Mouse (Mus musculus) embryonic facial prominence, embryonic 10.5 days (tissue): ENCODE results near the gene Gigyf1. TPM values are rescaled to one million over a fixed set of nuclear protein-coding genes. Genes with fewer than 3 reads are reported as not detected.

Experiments
- DNase-seq: peaks from one replicate; pipeline ENCODE4 v3.0.0-alpha.2; 2017; ENCODE audit warnings: low spot score
- H3K27ac ChIP-seq: fragments of 300-500 bp; sonication (generic); replicated peaks from 2 replicates; pipeline ENCODE4 v1.5.1; 2016; ENCODE audit warnings: mild to moderate bottlenecking
- H3K27me3 ChIP-seq: fragments of 300-500 bp; sonication (generic); replicated peaks from 2 replicates; pipeline ENCODE4 v1.6.1; 2016; ENCODE audit warnings: low read depth, mild to moderate bottlenecking; ENCODE audit not compliant: poor library complexity, severe bottlenecking
- H3K36me3 ChIP-seq: fragments of 300-500 bp; sonication (generic); replicated peaks from 2 replicates; pipeline ENCODE4 v1.6.1; 2016; ENCODE audit warnings: mild to moderate bottlenecking, moderate library complexity
- H3K4me1 ChIP-seq: fragments of 300-500 bp; sonication (generic); 2 replicates; pipeline ENCODE4 v1.6.1; 2016
- H3K4me3 ChIP-seq: fragments of 300-500 bp; sonication (generic); 2 replicates; pipeline ENCODE4 v1.5.1; 2016; ENCODE audit warnings: mild to moderate bottlenecking, moderate library complexity
- H3K9me3 ChIP-seq: fragments of 300-500 bp; sonication (generic); 2 replicates; pipeline ENCODE4 v1.6.1; 2016; ENCODE audit warnings: mild to moderate bottlenecking
- WGBS: fragments of 180-500 bp; shearing (Covaris S2); methylation state at CpG from one replicate; pipeline ENCODE4 v1.1.7; 2016; 5-methylcytosine and 5-hydroxymethylcytosine counted together
- microRNA-seq: library from miRNA; unstranded; fragments of <30 nt; microRNA quantifications from one replicate; pipeline ENCODE4, GENCODE M21; 2017
- polyA plus RNA-seq: library from polyadenylated mRNA; unstranded; fragments of >200 nt; fragmentation: Nextera tagmentation; extraction: Ambion mirVana; gene quantifications from 2 replicates; pipeline ENCODE4 v1.2.1, GENCODE M21; 2016

Gene Gigyf1
- polyA plus RNA-seq, 1 experiment from 2014 or later, result 15.3 TPM

DNA sequence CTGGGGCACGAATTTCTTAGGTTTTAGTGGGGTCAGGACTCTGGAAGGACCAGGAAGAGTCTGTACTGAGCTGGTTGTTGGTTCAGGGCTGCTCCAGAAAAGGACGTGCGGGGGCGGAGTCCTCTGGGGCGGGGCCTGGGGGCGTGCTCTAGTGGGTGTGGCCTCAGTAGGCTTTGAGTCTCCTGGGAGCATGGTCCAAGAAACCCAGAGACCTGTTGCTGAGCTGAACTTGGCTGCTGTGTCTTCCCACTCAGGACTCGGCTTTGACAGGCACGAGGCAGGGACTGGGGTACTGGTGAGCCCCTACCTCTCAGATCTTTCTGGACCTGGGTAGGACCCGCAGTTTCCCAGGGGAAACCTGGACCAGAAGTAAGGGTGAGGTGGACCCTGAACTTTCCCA, 51.3 kb downstream of the Gigyf1 start, which contains the start of gene Tfr2:
TSS of gene Tfr2 (plus strand) at position 176 of the 400 bp plus-strand sequence.
- peaks cover 16% of the 10 kb centered on the region for H3K4me1 ChIP-seq
- H3K27me3 ChIP-seq, result peaks cover 31% of the 10 kb centered on the region
- peak; percentile 30 for DNase-seq
- peak within 1 kb of the TSS; percentile 12; the same call in 1 of the 2 replicates for H3K4me3 ChIP-seq
- H3K36me3 ChIP-seq, result no peaks in the 10 kb centered on the region
- WGBS, result 41% methylated on average over 9 of the region's 9 CpGs
- no peaks in the 10 kb centered on the region for H3K9me3 ChIP-seq
- no peak within 1 kb of the TSS for H3K27ac ChIP-seq

DNA sequence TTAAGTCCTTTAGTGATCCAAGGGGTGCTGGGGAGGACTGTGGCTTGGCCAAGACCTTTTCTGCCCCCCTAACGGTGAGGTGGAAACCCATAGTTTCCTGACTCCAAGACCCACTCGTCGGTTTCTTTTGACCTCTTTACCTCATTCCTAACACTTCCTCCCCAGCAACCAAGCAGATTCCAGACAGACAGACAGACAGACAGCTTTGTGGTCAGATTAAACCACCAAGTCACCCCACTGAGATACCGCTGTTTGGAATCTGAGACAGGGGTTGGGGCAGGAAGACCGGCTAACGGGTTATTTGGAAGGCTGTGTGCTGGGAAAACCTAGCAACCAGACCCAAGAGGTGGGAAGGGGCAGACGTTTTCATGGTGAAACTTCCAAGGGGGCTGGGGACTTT, 51.8 kb downstream of the Gigyf1 start:
- H3K27ac ChIP-seq, result no peak overlapping the region

DNA sequence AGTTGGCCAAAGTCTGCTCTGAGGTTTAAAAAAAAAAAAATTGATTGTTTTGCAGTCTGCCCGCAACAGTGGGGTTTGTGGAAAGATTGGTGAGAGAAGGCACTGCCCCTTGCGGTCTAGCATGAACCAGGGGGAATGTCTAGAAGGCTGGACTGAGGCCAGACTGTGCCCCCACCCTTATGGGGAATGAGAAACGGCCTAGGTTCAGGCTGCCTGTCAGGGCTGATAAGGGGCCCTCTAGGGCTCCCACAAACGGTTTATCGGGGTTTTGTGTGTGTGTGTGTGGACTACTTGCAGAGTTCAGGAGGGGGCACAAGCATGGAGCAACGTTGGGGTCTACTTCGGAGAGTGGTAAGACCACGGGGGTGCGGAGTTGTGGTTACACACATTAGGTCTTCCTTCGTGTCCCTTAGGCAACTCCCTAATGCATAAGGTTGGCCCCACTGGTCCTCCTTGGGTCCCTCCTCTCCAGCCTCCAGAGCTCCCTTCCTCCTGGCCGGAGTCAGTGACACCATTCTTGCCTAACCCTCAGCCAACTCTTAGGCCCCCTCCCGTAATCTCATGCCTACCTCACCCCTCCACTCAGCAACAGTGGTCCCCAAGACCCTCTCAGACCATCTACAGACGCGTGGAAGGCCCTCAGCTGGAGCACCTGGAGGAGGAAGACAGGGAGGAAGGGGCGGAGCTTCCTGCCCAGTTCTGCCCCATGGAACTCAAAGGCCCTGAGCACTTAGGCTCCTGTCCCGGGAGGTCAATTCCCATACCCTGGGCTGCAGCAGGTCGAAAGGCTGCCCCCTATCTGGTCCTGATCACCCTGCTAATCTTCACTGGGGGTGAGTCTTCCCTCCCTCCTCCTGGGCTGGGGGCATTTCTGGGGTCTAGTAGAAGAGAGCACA, 52.6 kb downstream of the Gigyf1 start:
- DNase-seq, result no peak
- no peaks in the 10 kb centered on the region for H3K9me3 ChIP-seq
- peaks cover 40% of the 10 kb centered on the region for H3K27me3 ChIP-seq
- H3K27ac ChIP-seq, result no peak overlapping the region
- peaks cover 17% of the 10 kb centered on the region for H3K4me1 ChIP-seq
- WGBS, result 87% methylated on average over 17 of the region's 17 CpGs
- no peaks in the 10 kb centered on the region for H3K36me3 ChIP-seq
- H3K4me3 ChIP-seq, result no peak overlapping the region

More for the DNA sequence above, 51.8 kb downstream of the Gigyf1 start:
- 60% methylated on average over 7 of the region's 7 CpGs for WGBS
- H3K27me3 ChIP-seq, result peaks cover 36% of the 10 kb centered on the region
- no peaks in the 10 kb centered on the region for H3K36me3 ChIP-seq
- H3K9me3 ChIP-seq, result no peaks in the 10 kb centered on the region
- peaks cover 17% of the 10 kb centered on the region for H3K4me1 ChIP-seq
- no peak overlapping the region for H3K4me3 ChIP-seq
- no peak for DNase-seq

DNA sequence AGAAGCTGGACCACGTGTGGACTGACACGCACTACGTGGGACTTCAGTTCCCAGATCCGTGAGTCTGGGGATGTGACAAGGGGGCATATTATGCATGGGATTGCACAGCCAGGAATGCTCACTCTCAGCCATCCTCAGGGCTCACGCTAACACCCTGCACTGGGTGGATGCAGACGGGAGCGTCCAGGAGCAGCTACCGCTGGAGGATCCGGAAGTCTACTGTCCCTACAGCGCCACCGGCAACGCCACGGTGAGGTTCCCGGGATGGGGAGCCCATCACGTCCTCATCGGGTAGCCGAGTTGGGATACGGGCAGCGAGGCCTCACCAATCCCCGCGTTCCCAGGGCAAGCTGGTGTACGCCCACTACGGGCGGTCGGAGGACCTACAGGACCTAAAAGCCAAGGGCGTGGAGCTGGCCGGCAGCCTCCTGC, 56.1 kb downstream of the Gigyf1 start:
- Histone ChIP-seq H3K4me1 (peaks cover 13% of the 10 kb centered on the region), H3K27me3 (peaks cover 36% of the 10 kb centered on the region), H3K9me3 (no peaks in the 10 kb centered on the region), H3K36me3 (no peaks in the 10 kb centered on the region), H3K27ac (peak overlapping the region; percentile 63; the same call in 1 of the 2 replicates), H3K4me3 (peak overlapping the region; percentile 50)
- WGBS, result 7% methylated on average over 27 of the region's 27 CpGs
- peak; percentile 57 for DNase-seq

Small RNA genes within 50 kb of the gene (microRNA-seq; reads per million reads assigned to microRNA genes)
- not detected for gene Mir6418

Other genes with a start within 250 kb of the Gigyf1 start
- gene Ache, start 231.0 kb upstream of the Gigyf1 start, polyA plus RNA-seq, result 3.8 and 4.5 TPM in 2 replicates
- 7.8 and 8.3 TPM in 2 replicates for gene Ufsp1, start 223.9 kb upstream of the Gigyf1 start, polyA plus RNA-seq
- 191 and 214 TPM in 2 replicates for gene Srrt, start 210.9 kb upstream of the Gigyf1 start, polyA plus RNA-seq
- 73.1 and 76.2 TPM in 2 replicates for gene Trip6, start 204.1 kb upstream of the Gigyf1 start, polyA plus RNA-seq
- gene Slc12a9, start 185.0 kb upstream of the Gigyf1 start, polyA plus RNA-seq, result 12.6 and 13.4 TPM in 2 replicates
- 53.6 and 56.8 TPM in 2 replicates for gene Ephb4, start 168.4 kb upstream of the Gigyf1 start, polyA plus RNA-seq
- gene Zan, start 41.5 kb upstream of the Gigyf1 start, polyA plus RNA-seq, result 0.11 and 0.16 TPM in 2 replicates
- 55.3 and 59.9 TPM in 2 replicates for gene Pop7, start 16.0 kb upstream of the Gigyf1 start, polyA plus RNA-seq
- 2.1 and 2.3 TPM in 2 replicates for gene Epo, start 14.7 kb downstream of the Gigyf1 start, polyA plus RNA-seq
- 276 and 281 TPM in 2 replicates for gene Gnb2, start 15.0 kb downstream of the Gigyf1 start, polyA plus RNA-seq
- 4.5 and 5.4 TPM in 2 replicates for gene Actl6b, start 35.0 kb downstream of the Gigyf1 start, polyA plus RNA-seq
- 1.7 and 2.2 TPM in 2 replicates for gene Tfr2, start 51.3 kb downstream of the Gigyf1 start, polyA plus RNA-seq
- gene Mospd3, start 82.5 kb downstream of the Gigyf1 start, polyA plus RNA-seq, result 15.9 and 17.2 TPM in 2 replicates
- 122 and 128 TPM in 2 replicates for gene Pcolce, start 95.2 kb downstream of the Gigyf1 start, polyA plus RNA-seq
- gene Fbxo24, start 110.5 kb downstream of the Gigyf1 start, polyA plus RNA-seq, result 0.17 and 0.36 TPM in 2 replicates
- 36.7 and 46.5 TPM in 2 replicates for gene Lrch4, start 110.6 kb downstream of the Gigyf1 start, polyA plus RNA-seq
- gene Gm20605, start 110.6 kb downstream of the Gigyf1 start, polyA plus RNA-seq, result 14.2 and 14.6 TPM in 2 replicates
- gene Sap25, start 122.8 kb downstream of the Gigyf1 start, polyA plus RNA-seq, result 9.0 and 9.2 TPM in 2 replicates
- 0.16 and 0.34 TPM in 2 replicates for gene Irs3, start 127.2 kb downstream of the Gigyf1 start, polyA plus RNA-seq
- 21.3 and 23.0 TPM in 2 replicates for gene Agfg2, start 166.2 kb downstream of the Gigyf1 start, polyA plus RNA-seq
- 3.0 and 3.6 TPM in 2 replicates for gene Nyap1, start 223.1 kb downstream of the Gigyf1 start, polyA plus RNA-seq
- gene Tsc22d4, start 227.2 kb downstream of the Gigyf1 start, polyA plus RNA-seq, result 89.8 and 94.3 TPM in 2 replicates